8 mouse cellular contexts compared by ENCODE assay signal in the genomic region with DNA sequence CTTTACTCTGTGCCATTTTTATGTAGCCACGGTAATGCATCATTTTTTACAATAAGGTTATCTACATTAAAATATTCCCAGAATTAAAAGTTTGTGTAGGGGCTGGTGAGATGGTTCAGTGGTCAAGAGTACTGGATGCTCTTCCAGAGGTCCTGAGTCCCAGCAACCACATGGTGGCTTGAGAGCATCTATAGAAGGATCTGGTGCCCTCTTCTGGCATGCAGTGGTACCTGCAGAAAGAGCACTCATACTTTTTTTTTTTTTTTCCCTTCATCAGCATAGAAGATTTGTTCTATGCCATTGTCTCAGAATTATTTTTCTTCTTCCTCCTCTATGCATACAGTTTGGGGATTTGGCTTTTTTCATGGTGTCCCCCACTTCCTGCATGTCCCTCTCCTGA.
DNase-seq lines count a peak whose midpoint lies in the region; ATAC-seq and TF ChIP-seq lines count a peak whose summit lies in the region.

No protein-coding gene starts in this region.

- TF ChIP-seq EP300 in liver, embryonic 14.5 days (IDR thresholded peaks at IDR 0.05; ENCODE audit: low read depth): no peak

- peak; percentile 27 for DNase-seq in forebrain, postnatal 0 days
- DNase-seq in midbrain, postnatal 0 days (ENCODE audit: low spot score): peak; percentile 44
- peak; percentile 58 for DNase-seq in embryo, embryonic 11 days
- no peak for DNase-seq in liver, embryonic 14.5 days (ENCODE audit: low read depth in 3 of 3, low spot score in 3 of 3)
- no peak for DNase-seq in ovary, postnatal 36 days (ENCODE audit: low spot score)
- DNase-seq in ovary, postnatal 10 days (ENCODE audit: low spot score): no peak

- H3K9ac ChIP-seq in forebrain, postnatal 0 days: no peak overlapping the region
- no peak overlapping the region for H3K9ac ChIP-seq in forebrain, embryonic 12.5 days
- H3K9ac ChIP-seq in midbrain, postnatal 0 days (replicated peaks; ENCODE audit: low read length, poor library complexity, severe bottlenecking): no peak overlapping the region
- H3K9ac ChIP-seq in midbrain, embryonic 15.5 days: no peak overlapping the region
- no peak overlapping the region for H3K9ac ChIP-seq in liver, embryonic 14.5 days (replicated peaks)

- H3K27ac ChIP-seq in forebrain, postnatal 0 days (ENCODE audit: low read depth, low read length): no peak overlapping the region
- H3K27ac ChIP-seq in forebrain, embryonic 12.5 days: no peak overlapping the region
- no peak overlapping the region for H3K27ac ChIP-seq in midbrain, postnatal 0 days (ENCODE audit: low read depth, low read length)
- no peak overlapping the region for H3K27ac ChIP-seq in midbrain, embryonic 15.5 days
- H3K27ac ChIP-seq in liver, embryonic 14.5 days: no peak overlapping the region

- H3K9me3 ChIP-seq in forebrain, postnatal 0 days (ENCODE audit: low read length): no peaks in the 10 kb centered on the region
- no peaks in the 10 kb centered on the region for H3K9me3 ChIP-seq in forebrain, embryonic 12.5 days
- H3K9me3 ChIP-seq in midbrain, postnatal 0 days (ENCODE audit: low read length): no peaks in the 10 kb centered on the region
- no peaks in the 10 kb centered on the region for H3K9me3 ChIP-seq in midbrain, embryonic 15.5 days
- H3K9me3 ChIP-seq in liver, embryonic 14.5 days (ENCODE audit: control insufficient read depth, low read length): no peaks in the 10 kb centered on the region

- ATAC-seq in forebrain, postnatal 0 days: no peak
- ATAC-seq in forebrain, embryonic 12.5 days (ENCODE audit: low FRiP score): no peak
- ATAC-seq in midbrain, postnatal 0 days (ENCODE audit: low FRiP score): no peak
- no peak for ATAC-seq in midbrain, embryonic 15.5 days (replicated peaks)
- no peak for ATAC-seq in liver, embryonic 14.5 days (ENCODE audit: insufficient read depth)

- H3K4me2 ChIP-seq in forebrain, postnatal 0 days (ENCODE audit: low read depth): no peak overlapping the region
- H3K4me2 ChIP-seq in forebrain, embryonic 12.5 days: no peak overlapping the region
- no peak overlapping the region for H3K4me2 ChIP-seq in midbrain, postnatal 0 days (ENCODE audit: low read depth, low read length, poor library complexity, severe bottlenecking)
- H3K4me2 ChIP-seq in midbrain, embryonic 15.5 days: no peak overlapping the region
- H3K4me2 ChIP-seq in liver, embryonic 14.5 days (ENCODE audit: low read depth): no peak overlapping the region

- H3K27me3 ChIP-seq in forebrain, postnatal 0 days (ENCODE audit: insufficient read depth, low read length): no peaks in the 10 kb centered on the region
- H3K27me3 ChIP-seq in forebrain, embryonic 12.5 days: no peaks in the 10 kb centered on the region
- no peaks in the 10 kb centered on the region for H3K27me3 ChIP-seq in midbrain, postnatal 0 days (ENCODE audit: insufficient read depth, low read length)
- H3K27me3 ChIP-seq in midbrain, embryonic 15.5 days (replicated peaks): no peaks in the 10 kb centered on the region
- no peaks in the 10 kb centered on the region for H3K27me3 ChIP-seq in liver, embryonic 14.5 days (ENCODE audit: control insufficient read depth, insufficient read depth, low read length)

- 19% methylated on average over 1 of the region's 1 CpGs for WGBS in forebrain, postnatal 0 days
- 38% methylated on average over 1 of the region's 1 CpGs for WGBS in forebrain, embryonic 12.5 days
- WGBS in midbrain, postnatal 0 days: 29% methylated on average over 1 of the region's 1 CpGs
- whole genome bisulfite sequencing in midbrain, embryonic 15.5 days: 46% methylated on average over 1 of the region's 1 CpGs
- WGBS in liver, embryonic 14.5 days (ENCODE audit: insufficient replicate concordance): 13% methylated on average over 1 of the region's 1 CpGs

- no peaks in the 10 kb centered on the region for H3K36me3 ChIP-seq in forebrain, postnatal 0 days (ENCODE audit: insufficient read depth)
- no peaks in the 10 kb centered on the region for H3K36me3 ChIP-seq in forebrain, embryonic 12.5 days (replicated peaks)
- no peaks in the 10 kb centered on the region for H3K36me3 ChIP-seq in midbrain, postnatal 0 days (ENCODE audit: insufficient read depth, low read length)
- no peaks in the 10 kb centered on the region for H3K36me3 ChIP-seq in midbrain, embryonic 15.5 days (replicated peaks)
- no peaks in the 10 kb centered on the region for H3K36me3 ChIP-seq in liver, embryonic 14.5 days (replicated peaks; ENCODE audit: control insufficient read depth, insufficient read depth, low read depth)

- peak; percentile 68 for TF ChIP-seq CTCF in forebrain, postnatal 0 days (IDR thresholded peaks at IDR 0.05; ENCODE audit: low read depth)
- peak; percentile 73 for TF ChIP-seq CTCF in midbrain, postnatal 0 days (IDR thresholded peaks at IDR 0.05)
- TF ChIP-seq CTCF in liver, embryonic 14.5 days (IDR thresholded peaks at IDR 0.05; ENCODE audit: low read depth): peak; percentile 58

- H3K4me3 ChIP-seq in forebrain, postnatal 0 days (ENCODE audit: low read depth, low read length): no peak overlapping the region
- H3K4me3 ChIP-seq in forebrain, embryonic 12.5 days (replicated peaks): no peak overlapping the region
- H3K4me3 ChIP-seq in midbrain, postnatal 0 days (ENCODE audit: low read depth, low read length): no peak overlapping the region
- H3K4me3 ChIP-seq in midbrain, embryonic 15.5 days: no peak overlapping the region
- H3K4me3 ChIP-seq in liver, embryonic 14.5 days (ENCODE audit: insufficient read depth in 1 of 2, low read depth in 2 of 2, low read length in 2 of 2): no peak overlapping the region

- H3K4me1 ChIP-seq in forebrain, postnatal 0 days (ENCODE audit: insufficient read depth): no peaks in the 10 kb centered on the region
- no peaks in the 10 kb centered on the region for H3K4me1 ChIP-seq in forebrain, embryonic 12.5 days
- H3K4me1 ChIP-seq in midbrain, postnatal 0 days (ENCODE audit: insufficient read depth, low read length): no peaks in the 10 kb centered on the region
- no peaks in the 10 kb centered on the region for H3K4me1 ChIP-seq in midbrain, embryonic 15.5 days
- no peaks in the 10 kb centered on the region for H3K4me1 ChIP-seq in liver, embryonic 14.5 days (replicated peaks; ENCODE audit: control insufficient read depth in 2 of 2, insufficient read depth in 2 of 2, low read length in 1 of 2)

Comparison
In these comparisons a context has a peak if more than half of its experiments do, and no peak if none do; other contexts are left out.
1. DNase-seq: peak in forebrain, postnatal 0 days (single experiment), midbrain, postnatal 0 days (single experiment) and embryo, embryonic 11 days (single experiment); none in liver, embryonic 14.5 days (0 of 3), ovary, postnatal 36 days (single experiment) and ovary, postnatal 10 days (single experiment).
2. Peak in every context shown above with its lines, with median percentiles within 50 percentile points of each other: CTCF ChIP-seq.